Mouse (Mus musculus): ENCODE results near the gene Supt6.

DNA sequence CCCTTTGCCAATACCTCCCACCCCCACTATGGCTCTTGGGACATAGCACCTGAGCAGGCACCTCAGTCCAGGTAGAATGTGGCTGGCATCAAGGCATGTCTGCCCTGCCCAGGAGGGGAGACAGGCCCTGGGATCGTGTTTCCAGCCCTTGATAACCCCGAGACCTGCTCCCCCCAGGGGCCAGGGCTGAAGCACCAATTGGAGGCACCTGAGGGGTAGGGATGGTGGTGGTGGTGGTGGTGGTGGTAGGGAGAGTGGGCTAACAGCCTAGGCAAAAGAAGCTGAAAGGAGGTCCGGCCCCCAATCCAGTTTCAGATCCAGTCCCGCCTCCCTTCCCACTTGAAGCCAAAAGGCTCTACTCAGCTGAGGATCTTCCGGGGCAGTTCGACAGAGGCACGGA is 86.2 kb downstream of the Supt6 start:
- TF ChIP-seq POLR2A (IDR thresholded peaks at IDR 0.05; ENCODE audit: control insufficient read depth, extremely low read depth, insufficient read depth, low read length, poor library complexity) (no peak), CTCF (IDR thresholded peaks at IDR 0.05; ENCODE audit: borderline replicate concordance, control insufficient read depth, extremely low read depth, insufficient read depth, low read length, poor library complexity) (0 out of 2 replicates have a peak, but pooled peaks have one; percentile 24)
